Mouse (Mus musculus): ENCODE measurements around the gene Dach1. TPM values are rescaled to one million over a fixed set of nuclear protein-coding genes. Genes with fewer than 3 reads are reported as not detected.

Dach1 gene
- 12.5 and 19.1 TPM in 2 replicates for total RNA-seq (2014; fragmentation: Nextera tagmentation)
- total RNA-seq (2017): 7.9 and 11.5 TPM in 2 replicates

DNA sequence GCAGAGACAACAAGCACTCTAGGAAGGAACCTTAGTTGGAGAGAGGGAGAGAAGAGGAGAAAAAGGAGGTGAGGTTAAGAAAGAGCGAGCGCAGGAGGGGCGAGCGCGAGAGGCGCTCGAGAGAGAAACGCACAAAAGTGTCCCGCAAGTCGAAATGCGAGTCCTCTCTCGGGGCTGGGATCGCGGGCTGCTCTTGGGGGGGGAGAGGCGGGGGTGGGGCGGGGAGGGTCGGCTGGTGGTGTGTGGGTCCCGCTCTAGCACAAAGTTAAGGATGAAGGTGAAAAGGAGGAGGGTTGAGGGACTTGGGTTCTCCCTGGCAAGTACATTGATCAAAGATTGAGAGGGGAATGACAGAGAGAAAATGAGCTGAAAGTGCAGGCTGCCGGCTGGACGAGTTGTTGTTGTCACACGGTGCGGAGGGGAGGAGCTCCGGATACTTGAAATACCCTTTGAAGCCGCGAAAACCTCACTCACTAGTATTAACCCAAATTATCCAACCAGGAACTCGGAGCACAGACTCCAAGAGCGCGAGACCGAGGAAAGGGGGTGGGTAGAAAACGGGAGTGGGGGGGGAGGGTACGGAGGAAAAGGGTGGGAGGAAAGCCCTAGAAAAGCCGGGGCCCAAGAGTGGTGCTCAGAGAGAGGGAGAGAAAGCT is at the start of gene Dach1:
Gene Dach1 (minus strand): TSS at position 345 of the 656 bp plus-strand sequence.
- ATAC-seq (replicated peaks; ENCODE audit: low FRiP score, low TSS enrichment, poor library complexity, severe bottlenecking): peak; percentile 76

DNA sequence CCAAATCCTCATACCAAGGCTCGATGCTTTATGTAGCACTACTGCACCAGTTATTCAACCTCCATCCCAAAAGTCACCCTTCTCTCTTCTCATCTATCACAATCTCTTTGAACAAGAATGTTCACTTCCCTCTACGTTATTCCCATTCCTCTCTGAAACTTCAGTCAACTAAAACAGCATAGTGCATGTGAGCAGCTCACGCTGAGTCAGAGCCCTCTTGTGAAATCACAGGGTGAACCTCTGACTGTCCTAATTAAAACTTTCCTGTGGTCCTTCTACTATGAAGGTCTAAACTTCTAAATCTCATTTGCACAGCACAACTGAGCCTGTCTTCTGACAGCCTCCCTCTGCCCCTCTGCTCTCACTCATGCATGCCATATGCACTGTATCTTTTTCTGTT is 30.5 kb upstream of the Dach1 start:
- no peak for ATAC-seq (replicated peaks; ENCODE audit: low FRiP score, low TSS enrichment, poor library complexity, severe bottlenecking)

DNA sequence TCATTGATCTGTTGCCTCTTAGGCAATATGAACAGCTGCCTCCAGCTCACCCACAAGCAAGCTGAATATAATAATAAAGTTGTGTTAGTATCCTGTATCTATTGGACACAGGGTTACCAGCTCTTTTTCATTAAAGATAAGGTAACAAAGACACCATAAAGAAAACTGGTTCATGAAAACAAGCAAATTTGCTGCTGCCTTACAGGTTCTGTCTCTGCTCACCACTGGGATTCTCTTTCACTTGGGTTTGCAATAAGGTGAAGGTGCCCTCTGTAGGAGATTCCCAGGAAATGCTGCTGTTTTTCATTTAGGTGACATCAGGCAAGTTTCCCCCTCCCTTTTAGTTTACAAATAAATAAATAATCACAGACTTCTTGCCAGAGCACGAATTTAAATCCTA is 12.0 kb upstream of the Dach1 start:
- peak; percentile 88 for ATAC-seq (replicated peaks; ENCODE audit: low FRiP score, low TSS enrichment, poor library complexity, severe bottlenecking)

DNA sequence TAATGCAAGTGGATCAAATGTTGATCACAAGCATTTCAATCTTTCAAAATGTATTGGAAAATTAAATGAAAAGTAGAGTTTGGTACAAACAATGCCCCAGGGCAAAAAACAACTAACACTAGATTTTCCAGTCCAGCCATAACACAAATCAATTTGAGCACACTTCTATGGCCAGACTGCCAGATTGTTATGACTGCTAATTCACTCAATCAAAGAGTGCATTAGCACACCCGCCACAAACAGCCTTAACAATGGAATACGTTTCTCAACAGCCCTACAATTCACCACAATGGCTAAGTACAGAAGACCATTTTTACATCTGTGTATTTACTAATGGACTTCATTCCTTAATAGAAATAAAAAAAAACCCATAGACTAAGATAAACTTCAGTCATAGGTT is 4.3 kb upstream of the Dach1 start:
- no peak for ATAC-seq (replicated peaks; ENCODE audit: low FRiP score, low TSS enrichment, poor library complexity, severe bottlenecking)

DNA sequence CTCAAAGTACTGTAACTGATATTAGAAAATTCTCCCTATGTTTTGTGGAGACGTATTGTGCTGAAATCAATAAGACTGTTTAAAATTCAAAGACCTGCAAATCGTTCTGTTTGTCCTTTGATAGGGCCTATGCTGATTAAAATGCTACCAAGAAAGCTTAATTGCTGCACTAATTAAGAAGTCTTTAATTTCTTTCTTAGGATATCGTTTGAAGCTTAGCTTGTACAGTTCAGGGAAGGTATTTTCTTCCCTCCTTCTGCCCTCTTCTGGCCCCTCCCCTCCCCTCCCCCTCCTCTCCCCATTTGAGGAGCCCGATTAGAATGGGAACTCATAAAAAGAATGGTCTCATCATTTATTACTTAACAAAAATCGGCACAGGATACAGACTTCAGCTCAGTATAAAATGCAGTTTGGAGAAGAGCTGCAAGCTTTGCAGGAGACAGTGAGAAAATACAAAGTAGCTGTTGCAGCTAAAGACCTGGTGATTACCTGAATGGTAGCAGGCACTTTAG is 2.9 kb upstream of the Dach1 start:
- no peak for ATAC-seq (replicated peaks; ENCODE audit: low FRiP score, low TSS enrichment, poor library complexity, severe bottlenecking)

DNA sequence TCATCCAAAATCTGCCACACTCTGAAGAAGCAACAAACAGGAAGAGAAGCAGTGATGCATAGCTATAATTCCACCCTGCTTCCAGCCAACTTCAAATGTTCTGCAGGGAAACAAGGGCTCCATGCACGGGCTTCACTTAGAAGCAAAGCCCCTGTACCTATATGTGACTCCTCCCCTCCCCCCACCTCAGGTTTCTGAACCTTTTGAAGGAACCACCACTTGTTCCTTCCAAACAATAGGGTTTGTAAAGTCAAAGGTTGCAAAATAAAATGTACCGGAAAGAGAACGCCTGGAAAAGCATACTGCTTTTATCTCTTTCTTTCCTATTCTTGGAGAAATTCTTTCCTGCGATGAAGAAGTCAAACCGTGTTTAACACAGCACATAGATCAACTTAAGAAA is 2.3 kb upstream of the Dach1 start:
- ATAC-seq (replicated peaks; ENCODE audit: low FRiP score, low TSS enrichment, poor library complexity, severe bottlenecking): no peak

GRCm38 (mm10) chr14:98168908-98169401 is 610 bp downstream of the Dach1 start:
- no peak for ATAC-seq (replicated peaks; ENCODE audit: low FRiP score, low TSS enrichment, poor library complexity, severe bottlenecking)

DNA sequence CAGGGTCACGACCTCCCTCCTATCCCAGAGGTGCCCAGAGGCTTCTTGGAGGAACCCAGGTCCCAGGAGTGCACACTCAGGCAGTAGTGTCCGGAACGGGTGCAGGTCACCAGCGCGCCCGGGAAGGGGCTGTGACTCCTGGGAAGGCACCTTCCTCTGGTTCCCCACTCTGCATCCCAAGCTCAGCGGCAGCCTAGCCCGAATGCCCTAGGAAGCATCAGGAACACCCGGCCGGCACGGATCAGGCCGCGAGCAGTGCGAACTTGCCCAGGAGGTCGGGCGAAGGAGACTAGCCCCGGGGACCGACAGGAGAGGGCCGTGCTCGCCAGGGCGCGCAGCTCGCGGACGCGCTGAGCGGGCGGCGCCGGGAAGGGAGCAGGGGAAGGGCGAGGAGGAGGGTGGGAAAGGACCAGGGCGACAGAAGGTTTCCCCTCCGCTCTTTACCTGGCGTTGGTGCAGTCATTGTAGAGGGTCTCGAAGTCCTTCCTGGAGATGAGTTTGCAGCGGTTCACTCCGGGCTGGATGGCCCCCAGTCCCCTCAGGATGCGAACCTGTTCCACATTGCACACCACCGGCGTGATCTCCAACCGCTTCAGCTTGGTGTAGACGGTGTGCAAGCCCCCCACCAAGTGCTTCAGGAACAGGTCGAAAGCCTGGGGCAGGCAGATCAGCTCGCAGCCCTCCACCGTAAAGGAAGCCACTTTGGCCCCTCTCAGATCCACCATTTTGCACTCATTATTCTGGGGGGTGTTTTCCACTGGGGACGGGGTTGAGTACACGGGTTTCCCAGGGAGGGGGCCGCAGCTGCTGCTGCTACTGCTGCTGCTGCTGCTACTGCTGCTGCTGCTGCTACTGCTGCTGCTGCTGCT is 1.3 kb downstream of the Dach1 start:
- peak; percentile 37 for ATAC-seq (replicated peaks; ENCODE audit: low FRiP score, low TSS enrichment, poor library complexity, severe bottlenecking)

DNA sequence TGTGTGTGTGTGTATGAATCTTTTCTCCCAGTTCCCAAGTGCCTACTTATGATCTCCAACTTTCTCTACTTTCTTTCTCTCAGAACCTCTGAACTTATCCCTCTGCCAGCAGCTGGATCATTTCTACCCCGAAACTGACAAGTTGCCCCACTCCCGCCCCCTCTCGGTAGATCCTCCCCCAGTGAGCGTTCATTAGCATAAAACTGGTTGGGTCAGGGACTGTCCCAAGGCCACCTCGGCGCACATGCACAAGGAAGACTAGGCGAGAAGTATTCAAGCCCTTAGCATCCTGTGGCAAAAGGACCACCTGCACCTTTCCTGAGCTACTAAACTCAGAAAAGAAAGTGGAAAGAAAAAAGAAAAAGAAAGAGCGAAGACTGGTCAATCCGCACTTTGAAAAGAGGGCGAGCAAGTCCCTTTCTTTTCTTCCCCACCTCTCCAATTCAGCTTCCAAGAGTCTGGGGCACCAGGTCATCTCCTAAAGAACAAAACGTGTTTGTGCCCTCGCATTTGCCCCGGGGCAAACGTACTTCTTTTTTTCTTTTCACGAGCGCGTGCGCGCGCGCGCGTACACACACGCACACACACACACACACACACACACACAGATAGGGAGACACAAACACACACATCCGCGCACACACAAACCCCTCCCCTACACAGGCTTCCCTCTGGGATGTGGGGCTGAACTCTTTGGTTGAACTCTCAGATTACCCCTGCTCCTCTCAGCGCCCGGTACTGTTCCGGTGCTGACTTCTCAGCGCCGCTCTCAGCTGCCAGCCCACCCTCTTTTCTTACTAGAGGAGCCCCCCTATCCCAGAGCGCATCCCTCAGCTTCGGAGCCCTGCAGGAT is 2.2 kb downstream of the Dach1 start:
- ATAC-seq (replicated peaks; ENCODE audit: low FRiP score, low TSS enrichment, poor library complexity, severe bottlenecking): peak; percentile 70

DNA sequence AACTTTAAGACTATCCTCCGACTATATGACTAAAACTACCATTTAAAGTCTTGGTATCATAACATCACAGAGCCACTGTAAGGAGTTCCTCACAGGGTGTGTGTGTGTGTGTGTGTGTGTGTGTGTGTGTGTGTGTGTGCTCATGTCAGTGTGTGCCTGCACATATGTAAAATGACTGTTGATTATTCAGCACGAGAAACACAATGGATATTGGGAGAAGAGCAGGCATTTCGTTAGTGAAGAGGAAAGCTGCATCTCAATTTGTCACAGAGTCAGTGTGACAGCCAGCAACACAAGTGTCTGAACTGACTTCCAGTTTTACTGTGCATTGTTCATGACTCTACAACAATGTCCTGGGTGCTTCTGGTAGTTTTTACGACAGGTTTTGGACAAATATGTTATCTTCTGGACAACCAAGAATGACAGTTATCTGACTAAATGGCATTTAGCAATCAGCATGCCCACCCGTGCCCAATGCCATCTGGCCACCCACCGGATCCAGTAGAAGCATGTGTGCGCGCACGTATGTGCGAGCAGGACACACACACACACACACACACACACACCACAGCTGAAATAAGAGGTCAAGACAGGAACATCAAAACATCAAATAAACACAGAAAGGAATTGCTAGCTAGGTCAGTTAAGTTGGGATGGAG is 3.1 kb downstream of the Dach1 start:
- ATAC-seq (replicated peaks; ENCODE audit: low FRiP score, low TSS enrichment, poor library complexity, severe bottlenecking): no peak

- ATAC-seq (replicated peaks; ENCODE audit: low FRiP score, low TSS enrichment, poor library complexity, severe bottlenecking): no peak
These were observed 12.8 kb downstream of the Dach1 start for GRCm38 (mm10) chr14:98156753-98157152.

DNA sequence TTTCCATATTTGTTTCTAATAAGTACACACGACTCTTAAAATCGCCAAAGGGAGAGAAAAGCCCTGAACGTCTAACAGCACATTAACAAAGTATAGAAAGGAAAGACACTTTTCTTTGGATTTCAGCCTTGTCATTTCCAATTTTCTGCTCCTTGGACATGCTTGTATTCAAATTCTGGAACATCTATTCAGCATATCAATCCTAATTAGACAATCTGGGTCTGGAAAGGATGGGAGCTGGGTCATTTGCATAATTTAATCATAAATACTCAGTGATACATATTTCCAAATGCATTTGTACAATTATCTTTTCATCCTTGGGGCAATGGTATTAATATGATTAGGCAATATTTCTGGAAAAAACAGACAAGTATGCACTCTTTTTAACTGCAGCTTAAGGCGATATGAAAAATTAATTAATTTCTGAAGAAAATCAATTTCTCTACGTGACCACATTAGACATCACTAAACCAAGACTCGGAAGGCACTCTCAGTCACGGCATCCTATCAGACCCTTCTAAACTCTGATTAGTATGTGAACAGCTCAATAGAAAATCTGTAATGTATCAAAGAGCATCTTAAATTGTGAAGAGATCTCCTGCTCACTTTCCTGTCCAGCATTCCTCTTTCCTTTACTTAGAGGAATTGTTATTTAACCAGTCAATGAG is 13.7 kb downstream of the Dach1 start:
- ATAC-seq (replicated peaks; ENCODE audit: low FRiP score, low TSS enrichment, poor library complexity, severe bottlenecking): no peak

DNA sequence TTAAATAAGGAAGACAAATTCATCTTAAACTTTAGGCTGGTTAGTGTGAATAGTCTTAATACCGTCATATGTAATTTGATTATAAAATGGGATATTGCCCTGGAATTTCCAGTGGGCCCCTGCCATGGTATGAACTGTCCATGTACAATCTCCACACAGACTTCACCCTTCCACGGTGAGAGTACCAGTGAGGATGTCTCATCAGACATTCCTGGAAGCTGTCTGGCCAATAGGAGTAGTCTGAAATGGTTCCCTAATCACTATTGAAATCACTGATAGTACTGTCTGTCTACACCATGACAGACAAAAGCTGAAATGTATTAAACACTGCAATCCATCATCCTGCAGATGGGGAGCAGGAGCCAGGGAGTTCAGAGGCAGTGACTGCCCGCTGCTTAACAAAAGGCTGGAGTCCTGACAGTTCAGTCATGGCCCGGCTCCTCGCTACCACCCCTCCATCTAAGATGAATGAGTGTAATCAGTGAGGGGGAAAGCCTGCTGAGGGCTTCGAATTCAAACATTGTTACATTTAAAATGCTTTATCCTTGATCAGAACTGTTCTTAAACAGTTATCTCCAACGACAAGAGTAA is 14.6 kb downstream of the Dach1 start:
- ATAC-seq (replicated peaks; ENCODE audit: low FRiP score, low TSS enrichment, poor library complexity, severe bottlenecking): no peak

- no peak for ATAC-seq (replicated peaks; ENCODE audit: low FRiP score, low TSS enrichment, poor library complexity, severe bottlenecking)
These were observed 27.8 kb downstream of the Dach1 start for GRCm38 (mm10) chr14:98141758-98142157.

- peak; percentile 37; the same call in 1 of the 2 replicates for ATAC-seq (replicated peaks; ENCODE audit: low FRiP score, low TSS enrichment, poor library complexity, severe bottlenecking)
These were observed 30.5 kb downstream of the Dach1 start for GRCm38 (mm10) chr14:98138873-98139665.

DNA sequence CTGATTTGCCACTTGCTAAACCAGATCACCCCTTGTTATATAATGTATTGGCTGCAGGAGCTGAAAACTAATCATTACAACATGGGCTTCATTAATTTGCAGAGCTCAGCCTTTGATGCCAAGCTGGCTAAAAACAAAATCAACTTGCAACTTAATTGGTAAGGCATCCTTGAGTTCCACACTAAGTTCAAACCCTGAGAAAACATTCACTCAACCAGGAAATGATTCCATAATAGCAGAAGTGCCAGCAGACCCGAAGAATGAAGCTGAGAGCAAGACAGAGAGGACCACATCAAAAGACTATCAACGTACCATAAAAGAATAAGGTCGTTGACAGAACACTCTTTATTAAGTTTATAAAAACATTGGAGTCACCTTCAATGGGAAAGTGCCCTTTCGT is 35.0 kb downstream of the Dach1 start:
- no peak for ATAC-seq (replicated peaks; ENCODE audit: low FRiP score, low TSS enrichment, poor library complexity, severe bottlenecking)

DNA sequence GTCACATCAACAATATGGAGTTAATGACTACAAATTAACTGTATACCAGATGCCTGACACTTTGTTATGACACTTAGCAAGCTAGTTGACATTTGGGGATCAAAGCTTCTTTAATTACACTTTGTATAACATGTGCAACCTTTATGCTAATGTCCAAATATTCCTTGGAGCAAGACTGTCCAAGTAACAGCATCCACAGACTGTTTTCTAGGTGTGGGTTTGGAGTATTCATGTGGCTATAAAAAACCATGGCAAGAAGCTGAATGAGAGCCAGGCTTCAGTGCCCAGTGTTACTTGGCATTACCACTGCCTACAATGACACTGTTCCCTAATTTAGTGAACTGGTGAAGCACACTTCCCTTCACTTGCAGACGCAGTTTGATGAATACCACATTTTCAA is 46.5 kb downstream of the Dach1 start:
- ATAC-seq (replicated peaks; ENCODE audit: low FRiP score, low TSS enrichment, poor library complexity, severe bottlenecking): no peak
